25 mouse cellular contexts compared by ENCODE assay signal in the genomic region with DNA sequence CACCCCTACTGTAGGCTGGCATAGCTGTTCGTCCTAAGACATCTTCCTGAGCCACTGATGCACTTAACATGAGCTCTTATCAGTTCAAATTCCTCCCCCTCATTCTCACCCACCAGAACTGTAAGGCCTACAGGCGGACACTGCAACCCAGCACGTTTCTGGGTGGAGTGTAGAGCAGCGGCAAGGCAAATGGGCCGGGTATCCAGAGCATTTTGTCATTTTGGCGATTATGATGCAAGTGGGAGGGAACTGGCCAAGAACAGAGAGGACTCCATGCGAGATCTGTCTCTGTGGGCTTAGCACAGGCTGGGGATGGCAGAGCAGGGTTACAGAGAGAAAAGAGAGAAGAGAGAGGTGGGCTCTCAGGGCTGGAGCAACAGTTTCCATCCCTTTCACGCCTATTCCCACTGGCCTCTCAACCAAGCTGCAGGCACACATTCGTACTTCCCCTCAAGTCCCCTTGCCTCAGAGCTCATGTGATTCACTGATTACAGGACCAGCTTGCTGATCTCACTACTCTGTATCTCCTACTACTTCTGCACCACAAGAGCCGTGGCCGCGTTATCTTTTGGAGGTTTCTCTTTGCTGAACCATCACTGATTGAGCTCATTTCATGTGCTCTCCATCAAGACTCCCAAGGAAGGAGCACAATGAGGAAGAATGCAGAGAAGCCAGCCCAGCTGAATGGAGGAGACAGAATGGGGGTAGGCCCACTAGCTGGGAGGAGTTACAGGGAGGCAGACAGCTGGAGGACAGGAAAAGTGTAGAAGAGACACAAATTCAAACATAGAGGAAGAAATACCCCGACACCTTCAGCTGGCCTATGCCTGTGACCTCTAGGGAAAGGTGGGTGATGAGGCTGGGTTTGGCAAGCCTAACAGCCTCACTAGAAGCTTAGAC. TPM values are rescaled to one million over a fixed set of nuclear protein-coding genes. Genes with fewer than 3 reads are reported as not detected.
DNase-seq lines count a peak whose midpoint lies in the region; ATAC-seq lines count a peak whose summit lies in the region.
"Had no signal": no experiment of that assay in that cellular context is flagged by ENCODE, and none has a peak within 500 bp of the region (broad histone marks: within the 10 kb centered on the region; RNA-seq: fewer than 3 reads in every experiment).

No protein-coding gene starts in this region.

- H3K9me3 ChIP-seq in heart, embryonic 13.5 days: no peaks in the 10 kb centered on the region
- no peaks in the 10 kb centered on the region for H3K9me3 ChIP-seq in megakaryocyte, embryonic 14.5 days
- H3K9me3 ChIP-seq: embryonic facial prominence, embryonic 15.5 days; forebrain, embryonic 10.5 days; G1E; limb, embryonic 15.5 days; lung, embryonic 15.5 days had no signal

- H3K4me3 ChIP-seq in heart, embryonic 13.5 days: no peak overlapping the region
- peak overlapping the region; percentile 20 for H3K4me3 ChIP-seq in megakaryocyte, embryonic 14.5 days (replicated peaks)
- H3K4me3 ChIP-seq: embryonic facial prominence, embryonic 15.5 days; forebrain, embryonic 10.5 days; gastrocnemius, adult 2 months; limb, embryonic 15.5 days; lung, embryonic 15.5 days had no signal

- H3K27me3 ChIP-seq in heart, embryonic 13.5 days (replicated peaks): no peaks in the 10 kb centered on the region
- H3K27me3 ChIP-seq in megakaryocyte, embryonic 14.5 days (replicated peaks): peaks cover 15% of the 10 kb centered on the region
- H3K27me3 ChIP-seq: embryonic facial prominence, embryonic 15.5 days; limb, embryonic 15.5 days; lung, embryonic 15.5 days had no signal

- H3K36me3 ChIP-seq in heart, embryonic 13.5 days: no peaks in the 10 kb centered on the region
- H3K36me3 ChIP-seq in megakaryocyte, embryonic 14.5 days (replicated peaks; ENCODE audit: low read length): no peaks in the 10 kb centered on the region
- H3K36me3 ChIP-seq: embryonic facial prominence, embryonic 15.5 days; forebrain, embryonic 10.5 days; G1E; limb, embryonic 15.5 days; lung, embryonic 15.5 days had no signal

- ATAC-seq in heart, embryonic 13.5 days (ENCODE audit: extremely low read depth, insufficient number of reproducible peaks, low FRiP score, low TSS enrichment): no peak
- no peak for ATAC-seq in megakaryocyte, adult 5-6 weeks (ENCODE audit: poor library complexity, severe bottlenecking)
- ATAC-seq in granulocyte monocyte progenitor cell, adult 5-6 weeks (replicated peaks; ENCODE audit: poor library complexity, severe bottlenecking): peak; percentile 14; the same call in 1 of the 2 replicates

- WGBS in heart, embryonic 13.5 days: 42% methylated on average over 13 of the region's 13 CpGs

- peaks cover 15% of the 10 kb centered on the region for H3K4me1 ChIP-seq in heart, embryonic 13.5 days
- peaks cover 8% of the 10 kb centered on the region; the same call in 1 of the 2 replicates for H3K4me1 ChIP-seq in megakaryocyte, embryonic 14.5 days
- H3K4me1 ChIP-seq: embryonic facial prominence, embryonic 15.5 days; limb, embryonic 15.5 days; lung, embryonic 15.5 days had no signal

- H3K9ac ChIP-seq in heart, embryonic 13.5 days: no peak overlapping the region
- H3K9ac ChIP-seq: embryonic facial prominence, embryonic 15.5 days; limb, embryonic 15.5 days; lung, embryonic 15.5 days had no signal

- peak overlapping the region; percentile 14 for H3K4me2 ChIP-seq in heart, embryonic 13.5 days
- H3K4me2 ChIP-seq: embryonic facial prominence, embryonic 15.5 days; limb, embryonic 15.5 days; lung, embryonic 15.5 days; midbrain, embryonic 11.5 days had no signal

- no peak for DNase-seq in heart, adult 9 months (ENCODE audit: low spot score in 2 of 2)
- DNase-seq in gastrocnemius, adult 8-10 months (ENCODE audit: low spot score in 2 of 2): no peak
- DNase-seq in left cerebral cortex, postnatal 14 days (ENCODE audit: low spot score in 2 of 2): no peak
- DNase-seq: cerebellum, adult 11 months; cerebellum, postnatal 14 days; embryo, embryonic 11 days; gastrocnemius, adult 2 months; kidney, adult 9 months; kidney, postnatal 36 days; right cerebral cortex, postnatal 25 days; thymus, postnatal 14 days had no signal

- intact Hi-C loops in left cerebral cortex, postnatal 14 days (cut with DNase I): no loop called here

- H3K27ac ChIP-seq in heart, embryonic 13.5 days (replicated peaks): no peak overlapping the region
- H3K27ac ChIP-seq: embryonic facial prominence, embryonic 15.5 days; forebrain, embryonic 10.5 days; gastrocnemius, adult 2 months; limb, embryonic 15.5 days; lung, embryonic 15.5 days had no signal

RNA-seq across cellular contexts. Expression of a gene that starts 1.7 kb away (rescaled TPM):
- 0.48 and 5.6 TPM in 2 replicates for polyA plus RNA-seq in heart, embryonic 13.5 days (2015; fragmentation: Nextera tagmentation; extraction: Ambion mirVana)
- polyA plus RNA-seq in megakaryocyte, embryonic 14.5 days (2012; ENCODE audit: insufficient read depth, low replicate concordance): not detected in 2 replicates
- total RNA-seq in megakaryocyte, adult 5-6 weeks (2015): not detected in 2 replicates
- total RNA-seq in megakaryocyte, adult 5-6 weeks (2017): not detected in 2 replicates
- total RNA-seq in granulocyte monocyte progenitor cell, adult 5-6 weeks (2014; fragmentation: Nextera tagmentation): 0.73 TPM in 1 of 2 replicates, not detected in the other
- total RNA-seq in granulocyte monocyte progenitor cell, adult 5-6 weeks (2017): not detected in 2 replicates
- 1 to 10 TPM in 1 of 4 experiments, not detected in 3; 1.4 TPM for total RNA-seq in gastrocnemius, adult 8-10 months (2022)
- not detected for total RNA-seq in left cerebral cortex, postnatal 14 days (2021)
- total RNA-seq: G1E; gastrocnemius, adult 2 months; hematopoietic stem cell, adult 5-6 weeks; layer of hippocampus, postnatal 10 days; left cerebral cortex, postnatal 25 days had no signal
- polyA plus RNA-seq: forebrain, embryonic 10.5 days; G1E; midbrain, embryonic 11.5 days; neural tube, embryonic 14.5 days had no signal

RNA-seq across cellular contexts. Expression of a gene that starts 53.6 kb away (rescaled TPM):
- polyA plus RNA-seq in heart, embryonic 13.5 days (2015; fragmentation: Nextera tagmentation; extraction: Ambion mirVana): 4.5 and 4.7 TPM in 2 replicates
- polyA plus RNA-seq in megakaryocyte, embryonic 14.5 days (2012; ENCODE audit: insufficient read depth, low replicate concordance): 1.6 TPM in 1 of 2 replicates, not detected in the other
- 0.68 TPM in 1 of 2 replicates, not detected in the other for total RNA-seq in megakaryocyte, adult 5-6 weeks (2015)
- total RNA-seq in megakaryocyte, adult 5-6 weeks (2017): 0.08 TPM in 1 of 2 replicates, not detected in the other
- total RNA-seq in granulocyte monocyte progenitor cell, adult 5-6 weeks (2014; fragmentation: Nextera tagmentation): 0.17 and 0.69 TPM in 2 replicates
- total RNA-seq in granulocyte monocyte progenitor cell, adult 5-6 weeks (2017): 0.10 and 1.3 TPM in 2 replicates
- 10 to 100 TPM in 2 of 4 experiments, 1 to 10 TPM in 2; 8.9 to 12.8 (median 9.8) TPM for total RNA-seq in gastrocnemius, adult 8-10 months (2022)
- 1 to 10 TPM; 2.5 to 2.6 TPM for total RNA-seq in left cerebral cortex, postnatal 14 days (2021)
- total RNA-seq: G1E had no signal
- polyA plus RNA-seq: G1E had no signal
